Mouse (Mus musculus): ENCODE measurements at regions not wholly inside any gene's neighbourhood (a gene's known extent, or its start where the extent isn't known, plus 50 kb on each side); places are given as distances from the start of the nearest gene placed in this dataset.
A peak's percentile ranks its signal among the peaks of the same experiment; 100 is the strongest.

- ATAC-seq (ENCODE audit: low FRiP score) = no peak
- Histone ChIP-seq H3K27me3 (no peaks in the 10 kb centered on the region), H3K27ac (no peak overlapping the region), H3K36me3 (no peaks in the 10 kb centered on the region), H3K4me2 (no peak overlapping the region), H3K4me1 (replicated peaks) (peaks cover 11% of the 10 kb centered on the region), H3K9me3 (no peaks in the 10 kb centered on the region), H3K4me3 (no peak overlapping the region), H3K9ac (no peak overlapping the region)
- WGBS = 28% methylated on average over 5 of the region's 5 CpGs
Observed at GRCm38 (mm10) chr11:6905630-6906029, 68.2 kb upstream of the Gm11983 start.

- H3K4me3 ChIP-seq = no peak overlapping the region
- H3K9ac ChIP-seq = no peak overlapping the region
- no peaks in the 10 kb centered on the region for H3K27me3 ChIP-seq
- 75% methylated on average over 3 of the region's 3 CpGs for WGBS
- no peak overlapping the region for H3K27ac ChIP-seq
- ATAC-seq (ENCODE audit: low FRiP score) = no peak
- H3K4me1 ChIP-seq (replicated peaks) = peaks cover 22% of the 10 kb centered on the region
- no peak overlapping the region for H3K4me2 ChIP-seq
- H3K9me3 ChIP-seq = no peaks in the 10 kb centered on the region
- no peaks in the 10 kb centered on the region for H3K36me3 ChIP-seq
Observed at GRCm38 (mm10) chr11:6902991-6903390, 65.5 kb upstream of the Gm11983 start.

GRCm38 (mm10) chr11:6902271-6902670, 64.8 kb upstream of the Gm11983 start:
- Histone ChIP-seq H3K4me2 (no peak overlapping the region), H3K9ac (no peak overlapping the region), H3K27ac (no peak overlapping the region), H3K4me1 (replicated peaks) (peaks cover 22% of the 10 kb centered on the region), H3K36me3 (no peaks in the 10 kb centered on the region), H3K4me3 (no peak overlapping the region), H3K27me3 (no peaks in the 10 kb centered on the region), H3K9me3 (no peaks in the 10 kb centered on the region)
- 77% methylated on average over 3 of the region's 3 CpGs for WGBS
- no peak for ATAC-seq (ENCODE audit: low FRiP score)

- peak; percentile 41; the same call in 1 of the 2 replicates for ATAC-seq (ENCODE audit: low FRiP score)
- 41% methylated on average over 11 of the region's 11 CpGs for WGBS
- Histone ChIP-seq H3K27me3 (no peaks in the 10 kb centered on the region), H3K4me2 (no peak overlapping the region; the same call in 1 of the 2 replicates), H3K4me1 (replicated peaks) (peaks cover 22% of the 10 kb centered on the region), H3K9me3 (no peaks in the 10 kb centered on the region), H3K36me3 (no peaks in the 10 kb centered on the region), H3K4me3 (no peak overlapping the region), H3K9ac (no peak overlapping the region), H3K27ac (peak overlapping the region; percentile 67)
Observed at GRCm38 (mm10) chr11:6900769-6901481, 63.5 kb upstream of the Gm11983 start.

- Histone ChIP-seq H3K27ac (peak overlapping the region; percentile 67), H3K4me2 (peak overlapping the region; percentile 8; the same call in 1 of the 2 replicates), H3K9me3 (no peaks in the 10 kb centered on the region), H3K27me3 (no peaks in the 10 kb centered on the region), H3K9ac (no peak overlapping the region), H3K36me3 (no peaks in the 10 kb centered on the region), H3K4me1 (replicated peaks) (peaks cover 18% of the 10 kb centered on the region), H3K4me3 (no peak overlapping the region)
- 37% methylated on average over 12 of the region's 12 CpGs for WGBS
- ATAC-seq (ENCODE audit: low FRiP score) = no peak
Observed at GRCm38 (mm10) chr11:6900357-6900756, 62.9 kb upstream of the Gm11983 start.

- no peak overlapping the region for H3K4me2 ChIP-seq
- peak overlapping the region; percentile 30; the same call in 1 of the 2 replicates for H3K27ac ChIP-seq
- H3K36me3 ChIP-seq = no peaks in the 10 kb centered on the region
- no peak overlapping the region for H3K4me3 ChIP-seq
- no peak for ATAC-seq (ENCODE audit: low FRiP score)
- WGBS = 82% methylated on average over 13 of the region's 13 CpGs
- H3K9ac ChIP-seq = no peak overlapping the region
- H3K27me3 ChIP-seq = no peaks in the 10 kb centered on the region
- H3K9me3 ChIP-seq = no peaks in the 10 kb centered on the region
- peaks cover 25% of the 10 kb centered on the region for H3K4me1 ChIP-seq (replicated peaks)
Observed at GRCm38 (mm10) chr11:6899271-6900005, 62.0 kb upstream of the Gm11983 start.

GRCm38 (mm10) chr11:6898357-6899097, 61.1 kb upstream of the Gm11983 start:
- no peak overlapping the region for H3K9ac ChIP-seq
- no peak overlapping the region for H3K4me2 ChIP-seq
- no peaks in the 10 kb centered on the region for H3K9me3 ChIP-seq
- no peaks in the 10 kb centered on the region for H3K36me3 ChIP-seq
- no peaks in the 10 kb centered on the region for H3K27me3 ChIP-seq
- no peak overlapping the region for H3K4me3 ChIP-seq
- peaks cover 25% of the 10 kb centered on the region for H3K4me1 ChIP-seq (replicated peaks)
- no peak overlapping the region for H3K27ac ChIP-seq
- ATAC-seq (ENCODE audit: low FRiP score) = no peak
- WGBS = 85% methylated on average over 5 of the region's 5 CpGs

GRCm38 (mm10) chr11:6895786-6896093, 58.3 kb upstream of the Gm11983 start:
- Histone ChIP-seq H3K27me3 (no peaks in the 10 kb centered on the region), H3K4me1 (replicated peaks) (peaks cover 18% of the 10 kb centered on the region), H3K9me3 (no peaks in the 10 kb centered on the region), H3K9ac (no peak overlapping the region), H3K27ac (no peak overlapping the region), H3K4me2 (no peak overlapping the region), H3K36me3 (no peaks in the 10 kb centered on the region), H3K4me3 (no peak overlapping the region)
- ATAC-seq (ENCODE audit: low FRiP score) = no peak
- WGBS = 59% methylated on average over 8 of the region's 8 CpGs

GRCm38 (mm10) chr11:6894911-6895785, 57.7 kb upstream of the Gm11983 start:
- WGBS = 26% methylated on average over 7 of the region's 7 CpGs

GRCm38 (mm10) chr11:6893734-6894133, 56.3 kb upstream of the Gm11983 start:
- Histone ChIP-seq H3K4me3 (no peak overlapping the region), H3K9ac (no peak overlapping the region), H3K4me1 (replicated peaks) (peaks cover 17% of the 10 kb centered on the region), H3K27ac (no peak overlapping the region), H3K4me2 (no peak overlapping the region), H3K9me3 (no peaks in the 10 kb centered on the region), H3K27me3 (no peaks in the 10 kb centered on the region), H3K36me3 (no peaks in the 10 kb centered on the region)
- ATAC-seq (ENCODE audit: low FRiP score) = no peak
- WGBS = 90% methylated on average over 1 of the region's 1 CpGs

More at GRCm38 (mm10) chr11:6894911-6895785, 57.7 kb upstream of the Gm11983 start:
- Histone ChIP-seq H3K27me3 (no peaks in the 10 kb centered on the region), H3K4me3 (no peak overlapping the region), H3K4me2 (no peak overlapping the region), H3K27ac (no peak overlapping the region), H3K9me3 (no peaks in the 10 kb centered on the region), H3K36me3 (no peaks in the 10 kb centered on the region), H3K9ac (no peak overlapping the region), H3K4me1 (replicated peaks) (peaks cover 13% of the 10 kb centered on the region)
- no peak for ATAC-seq (ENCODE audit: low FRiP score)

- Histone ChIP-seq H3K27ac (no peak overlapping the region), H3K4me1 (replicated peaks) (peaks cover 17% of the 10 kb centered on the region), H3K9ac (no peak overlapping the region), H3K36me3 (no peaks in the 10 kb centered on the region), H3K27me3 (no peaks in the 10 kb centered on the region), H3K4me3 (no peak overlapping the region), H3K4me2 (no peak overlapping the region), H3K9me3 (no peaks in the 10 kb centered on the region)
- no peak for ATAC-seq (ENCODE audit: low FRiP score)
- WGBS = 90% methylated on average over 3 of the region's 3 CpGs
Observed at GRCm38 (mm10) chr11:6893063-6893462, 55.6 kb upstream of the Gm11983 start.

- H3K27me3 ChIP-seq = no peaks in the 10 kb centered on the region
- 83% methylated on average over 5 of the region's 5 CpGs for WGBS
- H3K4me1 ChIP-seq (replicated peaks) = peaks cover 17% of the 10 kb centered on the region
- H3K9ac ChIP-seq = no peak overlapping the region
- H3K27ac ChIP-seq = no peak overlapping the region
- H3K4me2 ChIP-seq = no peak overlapping the region
- no peak overlapping the region for H3K4me3 ChIP-seq
- 0 out of 2 replicates have a peak, but pooled peaks have one; percentile 6 for ATAC-seq (ENCODE audit: low FRiP score)
- no peaks in the 10 kb centered on the region for H3K36me3 ChIP-seq
- no peaks in the 10 kb centered on the region for H3K9me3 ChIP-seq
Observed at GRCm38 (mm10) chr11:6890450-6890849, 53.0 kb upstream of the Gm11983 start.
